Mouse (Mus musculus) spleen, postnatal 36 days (tissue): ENCODE data around the gene Ptpre.
"Not testable (repeated sequence)": the region's sequence is repeated elsewhere in the genome, so short reads cannot be mapped to it uniquely, and the experiment has no call there.

Experiments used
- DNase-seq, 2 experiments: peaks; one replicate each; pipeline ENCODE4 v3.0.0; 2022; ENCODE audit warnings: low spot score in 2 of 2, mixed read lengths in 1 of 2

Ptpre gene

DNA sequence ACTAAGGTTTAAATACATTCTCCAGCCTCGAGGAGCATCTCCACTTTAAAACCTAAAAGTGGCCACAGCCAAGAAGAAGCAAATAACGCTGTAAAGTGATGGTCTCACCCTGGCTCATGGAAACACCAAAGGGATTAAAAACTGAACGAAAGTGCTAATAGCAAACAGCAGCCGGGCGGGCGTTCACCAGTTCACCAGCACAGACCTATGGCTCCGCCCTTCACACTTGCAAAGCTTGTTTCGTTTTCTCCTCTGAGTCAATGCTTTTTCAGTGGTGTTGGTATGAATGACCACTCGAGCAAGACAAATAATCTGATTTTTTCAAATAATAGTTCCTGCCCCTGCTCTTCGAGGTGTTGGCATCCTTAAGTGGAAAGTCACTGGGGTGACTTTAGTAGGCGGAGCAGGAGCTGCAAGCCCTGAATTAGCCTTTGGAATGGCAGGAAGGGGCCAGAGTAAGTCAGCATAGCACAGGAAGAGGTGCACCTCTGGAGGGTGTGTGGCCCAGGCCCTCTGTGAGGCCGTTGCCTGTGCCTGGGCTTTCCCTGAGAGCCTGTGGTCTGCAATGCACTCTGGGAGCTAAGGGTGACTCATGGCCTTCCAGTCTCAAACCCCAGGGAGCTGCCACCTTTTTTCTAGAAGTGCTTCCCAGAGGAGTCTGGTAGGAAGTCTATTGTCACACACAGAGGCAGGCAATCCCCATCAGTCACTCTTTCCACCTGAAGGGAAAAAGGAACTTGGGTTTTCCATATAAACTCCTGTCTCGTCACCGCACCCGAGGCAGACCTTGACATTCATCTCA lies 67.9 kb downstream of the Ptpre start:
- DNase-seq, result no peak

DNA sequence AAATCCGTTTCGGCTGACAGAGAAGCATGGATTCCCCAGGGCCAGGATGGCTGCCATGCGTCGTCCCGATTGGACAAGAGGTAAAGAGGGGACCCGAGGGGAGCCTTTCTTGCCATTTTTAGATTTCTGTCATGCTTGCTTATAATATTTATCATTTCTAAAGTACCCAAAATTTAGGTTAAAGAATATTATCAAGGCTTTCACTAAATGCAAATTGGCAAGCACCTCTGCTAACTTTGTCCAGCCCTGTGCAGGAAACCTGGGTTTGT lies 68.5 kb downstream of the Ptpre start:
- DNase-seq, result no peak

DNA sequence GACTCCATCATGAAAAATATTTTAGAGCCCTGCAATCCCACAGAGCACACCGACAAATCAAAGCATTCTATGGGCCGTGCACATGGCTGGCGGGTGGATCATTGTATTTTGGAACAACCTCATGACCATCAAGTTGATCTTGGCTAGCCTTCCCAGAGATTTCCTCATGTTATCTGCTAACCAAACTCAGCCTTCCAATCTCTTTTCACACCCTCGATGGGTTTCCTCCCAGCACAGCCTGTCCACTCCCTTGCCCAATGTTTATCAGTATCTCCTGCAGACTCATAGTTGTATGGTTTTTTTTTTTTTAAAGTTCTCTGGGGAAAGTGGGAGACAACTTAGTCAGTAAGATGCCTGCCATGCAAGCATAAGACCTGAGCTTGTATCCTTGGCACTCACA lies 70.9 kb downstream of the Ptpre start:
- DNase-seq, result no peak

DNA sequence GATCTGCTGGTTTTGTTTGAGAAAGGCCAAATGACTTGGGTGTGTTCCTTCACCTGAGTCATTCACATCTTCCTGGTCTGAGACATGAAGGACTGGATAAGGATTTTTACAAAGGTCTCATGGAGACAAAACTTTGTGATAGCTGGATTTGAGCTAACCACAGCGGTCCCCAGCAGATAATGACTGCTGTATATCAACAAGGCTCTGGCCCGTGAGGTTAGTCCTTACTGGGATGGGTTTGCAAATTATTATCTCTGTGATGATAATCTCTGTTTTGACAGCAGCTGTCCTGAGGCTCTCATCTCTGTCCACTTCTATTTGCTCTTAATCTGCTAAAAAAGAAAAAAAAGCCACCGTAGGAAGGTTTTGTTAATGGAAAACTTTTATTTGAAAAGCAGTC lies 71.7 kb downstream of the Ptpre start:
- DNase-seq, result no peak

DNA sequence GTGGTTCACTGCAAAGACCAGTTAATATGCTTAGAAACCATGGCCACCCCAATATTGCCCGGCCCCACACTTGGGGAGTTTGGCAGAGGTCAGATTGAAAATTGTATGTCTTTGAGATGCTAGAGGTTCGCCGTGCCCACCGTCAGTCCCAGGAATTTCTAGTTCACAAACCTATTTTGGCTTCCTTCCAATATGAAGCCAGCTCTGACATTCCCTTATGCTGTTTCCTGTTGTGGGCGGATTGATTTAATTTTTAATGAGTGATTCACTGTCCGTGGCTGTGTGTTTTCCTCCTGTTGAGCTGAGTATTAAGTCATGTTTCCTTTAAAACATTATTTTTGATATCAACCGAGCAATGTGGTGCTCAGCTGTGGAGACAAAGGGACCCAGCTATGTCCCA lies 72.4 kb downstream of the Ptpre start:
- no peak for DNase-seq

DNA sequence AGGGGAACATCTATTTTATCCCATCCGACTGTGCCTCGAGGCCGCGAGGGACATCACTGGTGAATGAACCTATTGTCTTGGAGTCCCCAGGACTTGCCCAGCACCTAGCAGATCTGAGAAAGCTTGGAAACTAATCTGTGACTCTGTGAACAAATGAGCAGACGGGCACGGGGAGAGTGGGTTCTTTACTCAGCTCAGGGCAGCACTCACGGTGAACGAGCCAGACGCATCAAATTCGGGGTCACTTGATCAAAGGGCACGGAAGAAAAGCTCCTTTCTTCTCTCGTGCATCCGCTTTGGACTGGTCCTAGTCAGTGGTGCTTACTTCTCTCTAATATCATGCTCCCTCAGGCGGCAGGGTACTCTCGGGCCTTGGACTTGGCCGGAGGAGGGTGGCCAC lies 75.0 kb downstream of the Ptpre start:
- no peak for DNase-seq

DNA sequence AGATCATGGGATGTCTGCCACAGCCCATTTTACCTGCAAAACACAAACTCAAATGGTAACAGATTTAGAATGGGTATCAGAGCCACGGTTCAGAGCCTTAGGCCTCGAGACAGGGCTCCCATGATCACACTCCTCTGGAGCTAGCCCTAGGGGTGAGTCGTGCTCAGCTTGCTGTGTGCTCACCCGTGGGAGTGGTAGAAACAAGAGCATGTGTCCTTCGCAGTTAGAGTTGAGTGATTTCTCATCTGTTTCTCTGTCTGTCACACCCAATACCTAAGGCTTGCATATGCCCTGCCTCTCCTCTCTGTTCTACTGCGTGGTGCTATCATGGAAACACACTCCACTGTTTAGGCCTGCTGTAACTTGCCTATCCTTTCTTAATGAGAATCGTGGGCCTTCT lies 75.5 kb downstream of the Ptpre start:
- DNase-seq, result no peak

DNA sequence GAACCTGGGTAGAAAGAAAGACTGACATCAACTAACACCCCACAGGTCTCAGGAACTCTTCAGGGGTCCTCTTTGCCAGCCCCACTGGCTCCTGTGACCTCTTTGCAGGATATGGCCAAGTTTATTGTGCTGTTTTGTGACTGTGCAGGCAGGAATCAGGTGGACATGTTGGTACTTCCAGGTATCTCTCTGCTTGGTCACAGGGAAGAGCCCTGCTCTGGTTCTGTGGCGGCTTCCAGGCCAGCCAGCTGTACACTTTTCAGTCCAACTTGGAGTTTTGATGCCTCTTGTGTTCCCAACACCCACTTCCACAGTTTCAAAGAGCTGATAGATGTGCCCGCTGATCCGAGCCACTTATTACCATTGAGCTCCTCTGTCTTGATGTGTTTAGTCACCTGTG lies 76.1 kb downstream of the Ptpre start:
- DNase-seq, result no peak

DNA sequence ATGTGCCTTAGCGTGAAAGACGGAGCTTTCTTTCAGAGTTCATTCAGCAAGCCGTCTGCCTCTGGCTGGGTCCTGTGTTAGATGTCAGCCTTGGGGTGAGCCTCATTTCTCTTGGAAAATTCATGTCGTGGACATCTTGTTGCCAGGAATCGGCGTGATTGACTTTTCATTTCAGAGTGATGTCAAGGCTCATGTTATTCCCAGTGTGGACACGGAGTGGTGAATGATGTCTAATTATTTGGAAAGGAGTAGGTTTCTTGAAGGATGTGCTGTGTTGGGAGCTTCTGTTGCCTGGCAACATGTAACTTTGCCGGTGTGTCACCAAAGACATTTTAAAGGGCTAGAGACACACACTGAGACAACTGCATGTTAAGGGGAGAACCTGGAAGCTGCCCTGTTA lies 77.6 kb downstream of the Ptpre start:
- no peak for DNase-seq

DNA sequence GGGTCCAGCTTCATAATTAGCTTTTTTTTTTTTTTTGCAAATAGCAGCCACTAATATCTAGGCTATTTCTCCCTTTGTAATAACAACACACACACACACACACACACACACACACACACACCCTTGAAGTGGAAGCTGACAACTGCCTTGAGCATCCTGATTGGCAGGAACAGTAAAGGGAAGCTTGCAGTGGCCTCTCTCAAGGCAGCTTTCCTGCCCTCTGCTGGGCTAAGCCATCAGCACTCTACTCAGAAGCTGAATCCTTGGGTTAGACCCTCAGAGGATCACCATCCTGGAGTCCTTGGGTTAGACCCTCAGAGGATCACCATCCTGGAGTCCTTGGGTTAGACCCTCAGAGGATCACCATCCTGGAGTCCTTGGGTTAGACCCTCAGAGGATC lies 79.2 kb downstream of the Ptpre start:
- not testable (repeated sequence) for DNase-seq

DNA sequence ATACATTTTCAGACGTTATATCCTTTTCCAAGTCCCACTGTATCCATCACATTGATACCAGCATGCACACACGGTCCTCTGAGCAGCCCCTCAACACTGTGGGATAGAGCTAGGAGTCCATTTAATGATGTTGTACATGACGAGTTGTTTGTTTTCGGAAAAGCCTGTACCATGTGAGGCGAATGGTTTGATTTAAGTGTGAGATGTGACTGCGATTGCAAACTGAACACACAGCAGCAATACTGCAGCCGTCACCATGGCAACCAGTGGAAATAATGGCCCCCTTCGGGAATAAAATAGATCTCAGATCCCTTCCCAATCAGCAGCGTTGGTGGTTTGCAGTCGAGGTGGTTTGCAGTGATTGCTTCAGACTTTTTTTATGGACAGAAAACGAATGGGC lies 80.5 kb downstream of the Ptpre start:
- no peak for DNase-seq

DNA sequence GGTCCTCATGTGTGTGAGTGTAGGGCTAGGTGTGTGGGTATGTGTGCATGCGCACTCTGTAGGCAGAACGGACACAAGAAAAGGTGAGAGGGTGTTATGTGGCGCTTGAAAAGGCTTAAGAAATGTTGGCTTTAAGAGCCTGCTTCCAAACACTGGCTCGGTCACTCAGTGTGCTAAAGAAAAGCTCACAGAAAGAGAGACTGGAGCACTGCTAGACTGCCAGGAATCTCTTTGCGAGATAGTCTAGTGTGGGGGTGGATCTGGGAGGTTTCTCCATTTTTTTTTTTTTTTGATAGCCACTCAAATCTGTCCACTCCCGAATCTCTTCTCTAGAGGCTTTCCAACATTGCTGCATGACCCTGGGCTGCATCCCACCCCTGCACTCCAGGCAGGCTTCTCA lies 84.4 kb downstream of the Ptpre start:
- no peak for DNase-seq

DNA sequence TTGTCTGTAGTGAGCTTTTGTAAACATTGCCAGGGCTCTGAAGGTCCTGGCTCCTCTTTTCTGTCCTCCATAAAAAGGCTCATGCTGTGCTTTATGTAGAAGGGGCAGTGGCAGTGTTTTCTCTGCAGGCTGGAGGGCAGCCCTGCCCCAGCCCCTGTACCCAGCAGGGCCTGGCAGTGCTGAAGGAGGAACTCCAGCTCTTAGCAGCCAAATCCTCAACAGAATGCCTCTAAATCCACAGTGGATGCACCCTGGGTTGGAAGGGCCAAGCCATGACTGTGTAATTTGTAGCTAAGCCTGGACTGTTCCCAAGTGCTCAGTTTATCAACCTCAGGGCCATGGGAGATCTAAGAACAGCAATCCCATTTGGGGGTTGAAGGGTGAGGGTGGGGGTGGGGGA lies 85.0 kb downstream of the Ptpre start:
- DNase-seq, result no peak

DNA sequence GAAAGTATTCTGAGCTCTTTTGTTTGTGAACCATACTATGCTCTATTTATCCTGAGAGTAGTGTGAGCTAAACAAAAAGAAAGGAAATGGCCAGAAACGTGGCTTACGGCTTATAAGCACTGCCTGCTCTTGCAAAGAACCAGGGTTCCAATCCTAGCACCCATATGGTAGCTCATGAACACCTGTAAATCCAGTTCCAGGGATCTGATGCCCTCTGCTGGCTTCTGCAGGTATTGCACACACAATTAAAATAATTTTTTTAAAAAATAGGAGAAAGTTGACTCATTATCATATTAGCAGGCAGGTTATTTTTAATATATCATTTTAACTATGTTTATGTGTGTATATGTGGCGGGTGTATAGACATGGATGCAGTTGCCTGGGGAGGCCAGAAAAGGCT lies 87.6 kb downstream of the Ptpre start:
- DNase-seq, result no peak

DNA sequence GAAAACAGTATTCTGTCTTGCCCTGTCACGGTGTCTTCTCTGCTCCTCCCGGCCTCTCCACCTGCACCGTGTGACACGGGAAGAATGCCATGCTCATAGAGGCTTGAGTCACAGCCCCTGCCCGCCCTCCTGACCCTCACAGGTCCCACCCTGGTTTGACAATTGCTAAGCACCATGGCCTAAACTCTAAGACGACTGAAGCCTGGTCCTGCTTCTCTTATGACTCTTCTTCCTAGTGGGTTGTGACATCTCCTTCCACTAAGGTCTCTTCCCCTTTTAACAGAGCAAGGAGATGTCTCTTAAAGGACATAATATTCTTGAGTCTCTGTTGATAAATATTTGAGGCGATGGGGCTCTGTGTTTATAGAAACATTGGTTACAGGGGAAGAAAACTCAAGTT lies 91.1 kb downstream of the Ptpre start:
- no peak for DNase-seq

DNA sequence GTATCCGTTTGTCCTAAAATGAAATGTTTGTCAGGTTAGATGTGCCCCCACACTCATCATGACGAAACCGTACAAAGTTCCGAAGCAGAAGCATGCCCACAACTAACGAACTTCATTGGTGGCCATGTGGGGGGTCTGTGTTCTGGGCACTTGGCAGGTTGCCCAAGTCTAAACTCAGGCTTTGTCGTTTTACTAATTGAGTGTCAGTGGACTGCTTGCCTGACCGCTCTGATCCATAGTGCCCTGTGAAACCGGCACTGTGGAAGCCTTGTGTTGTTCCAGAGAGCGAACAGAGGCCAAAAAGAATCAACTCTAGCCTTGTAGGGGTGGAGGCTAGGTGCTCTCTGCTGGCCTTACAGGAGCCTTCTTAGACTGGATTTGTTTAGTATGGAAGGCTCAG lies 91.7 kb downstream of the Ptpre start:
- DNase-seq, result no peak

DNA sequence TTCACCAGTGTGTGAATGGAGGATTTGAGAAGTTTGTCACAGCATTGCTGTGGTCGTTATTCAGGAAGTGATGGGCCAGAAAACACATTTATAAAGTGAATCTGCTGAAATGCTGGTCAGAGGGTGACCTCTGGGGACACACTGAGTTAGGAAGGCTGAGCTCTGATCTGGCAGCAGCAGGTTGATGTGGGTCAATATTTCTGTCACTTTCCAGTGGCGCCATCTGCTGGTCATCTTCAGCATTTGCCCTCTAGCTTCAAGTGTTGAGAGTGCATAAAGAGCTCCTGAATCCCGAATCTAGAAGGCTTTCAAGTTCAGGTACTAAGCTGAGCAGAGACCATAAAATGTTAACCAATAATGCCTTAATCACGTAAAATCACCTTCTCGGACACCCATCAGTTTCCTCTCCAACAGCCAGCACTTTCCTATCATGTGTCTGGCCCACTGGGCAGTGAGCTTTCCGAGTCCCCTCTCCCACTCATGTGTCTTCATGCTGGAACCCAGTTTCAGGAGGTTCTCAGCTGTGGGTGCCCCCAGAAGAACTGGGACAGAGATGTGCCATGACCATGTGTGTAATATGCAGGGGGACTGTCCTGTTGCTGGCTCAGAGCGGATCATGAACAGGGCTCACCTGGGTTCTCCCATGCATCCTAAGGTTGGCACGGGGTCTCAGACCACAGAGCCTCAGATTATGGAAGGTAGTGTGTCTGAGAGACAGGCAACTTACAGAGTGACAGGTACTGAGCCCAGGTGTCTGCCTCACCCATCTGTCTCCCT lies 94.7 kb downstream of the Ptpre start:
- peak; percentile 36 to 60 for DNase-seq

DNA sequence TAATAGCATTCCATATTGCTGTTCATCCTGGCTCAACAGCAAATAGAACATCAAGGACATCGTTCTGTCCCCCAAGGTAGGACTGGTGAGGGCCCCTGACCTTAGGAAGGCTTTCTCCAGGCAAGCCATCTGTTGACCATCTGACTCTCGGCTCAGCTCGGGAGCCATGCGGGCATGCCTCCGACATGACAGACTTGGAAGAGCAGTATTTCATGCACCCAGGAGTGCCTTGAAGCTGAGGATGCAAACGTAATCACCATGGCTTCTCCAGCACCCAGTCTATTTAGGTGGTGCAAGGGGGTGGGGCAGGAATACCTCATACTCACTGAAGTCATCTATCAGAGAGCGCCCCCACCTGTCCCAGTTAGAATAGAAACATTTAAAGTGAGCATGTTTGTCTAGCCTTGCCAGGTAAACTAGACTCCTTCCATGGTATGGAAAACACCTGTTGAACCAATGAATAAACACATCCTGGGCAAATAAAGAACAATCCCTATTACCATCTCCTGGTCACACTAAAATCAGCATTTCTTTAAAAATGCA lies 95.5 kb downstream of the Ptpre start:
- DNase-seq, result no peak

DNA sequence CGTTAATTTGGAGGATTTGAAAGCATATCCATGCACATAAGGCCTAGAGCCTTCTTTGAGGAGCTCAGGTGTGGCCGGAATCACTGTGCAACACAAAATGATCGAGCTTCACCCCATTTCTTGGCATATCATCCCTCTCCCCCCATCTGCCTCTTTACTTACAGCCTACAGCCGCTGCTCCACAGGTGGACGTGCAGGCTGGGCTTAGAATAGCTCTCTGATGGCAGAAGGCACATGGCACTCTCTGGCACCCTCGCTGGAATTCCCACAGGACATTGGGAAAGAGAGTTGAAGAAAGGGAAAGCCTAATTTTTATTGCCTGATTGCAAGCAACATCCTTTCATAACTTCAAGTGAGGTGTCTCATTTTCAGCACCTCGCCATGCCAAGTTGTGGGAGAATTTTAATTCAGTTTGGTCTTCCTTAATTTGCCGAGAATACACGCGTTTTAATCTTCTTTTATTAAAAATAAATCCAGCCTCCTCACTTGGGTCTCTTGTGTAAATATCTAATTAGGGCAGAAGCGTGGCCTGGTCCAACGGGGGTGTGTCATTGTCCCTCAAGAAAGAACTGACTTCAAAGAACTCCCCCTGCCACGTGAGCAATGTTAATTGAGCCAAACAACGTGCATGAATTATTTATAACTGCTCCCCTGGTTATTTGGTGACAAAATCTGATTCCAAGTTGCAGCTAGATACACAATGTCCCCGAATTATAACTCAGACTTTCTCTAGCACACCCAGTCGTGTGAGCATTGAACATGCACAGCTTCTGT lies 97.8 kb downstream of the Ptpre start:
- no peak for DNase-seq

DNA sequence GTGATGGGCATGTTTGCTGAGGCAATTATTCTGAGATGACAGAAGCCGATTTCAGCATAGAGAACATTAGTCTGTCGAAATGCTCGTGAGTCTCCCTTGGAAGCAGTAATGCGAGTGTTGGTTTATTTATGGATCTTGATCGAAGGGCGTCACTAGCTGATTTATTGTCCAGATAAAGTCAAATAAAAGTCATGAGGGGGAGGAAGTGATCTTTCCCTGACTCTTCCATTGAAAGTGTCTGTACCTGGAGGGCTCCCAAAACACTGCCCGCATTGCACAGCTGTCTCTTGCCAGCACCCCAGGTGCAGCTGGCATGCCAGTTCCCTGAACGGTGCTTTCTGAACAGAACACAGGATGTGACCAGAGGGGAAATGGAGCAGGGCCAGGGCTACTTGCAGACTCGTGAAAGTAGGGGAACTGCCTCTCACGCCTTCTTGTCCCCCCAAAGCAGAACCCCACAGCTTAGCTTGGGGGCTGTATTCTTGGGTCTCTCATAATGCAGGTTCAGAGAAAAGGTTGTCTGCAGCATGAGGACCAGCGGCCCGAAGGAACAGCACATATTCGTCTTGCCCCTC lies 100.2 kb downstream of the Ptpre start:
- no peak for DNase-seq

DNA sequence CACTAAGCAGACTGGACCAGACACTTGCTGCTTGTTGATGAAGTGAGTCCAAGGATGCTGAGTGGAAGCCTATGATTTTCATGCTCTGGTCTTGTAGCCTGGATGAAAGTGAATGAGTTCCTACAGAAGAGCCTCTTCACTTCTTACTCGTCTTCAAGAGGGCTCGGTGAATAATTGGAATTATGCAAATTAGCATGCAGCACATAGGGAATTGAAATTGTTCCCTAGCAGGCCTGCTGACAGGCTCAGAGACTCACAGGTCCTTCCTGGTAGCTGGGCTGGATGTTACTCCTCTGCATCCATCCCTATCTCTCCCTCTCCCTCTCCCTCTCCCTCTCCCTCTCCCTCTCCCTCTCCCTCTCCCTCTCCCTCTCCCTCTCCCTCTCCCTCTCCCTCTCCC lies 102.1 kb downstream of the Ptpre start:
- DNase-seq, result no peak
